Mouse (Mus musculus) neural tube, embryonic 12.5 days (tissue): ENCODE data around the gene Ctnna3. TPM values are rescaled to one million over a fixed set of nuclear protein-coding genes. Genes with fewer than 3 reads are reported as not detected.

ENCODE experiments used
- ATAC-seq: fragments of 200-750 bp; cut with Nextera tagmentation; 2 replicates; pipeline ENCODE4 v1.8.0; 2017; ENCODE audit warnings: low read depth, mild to moderate bottlenecking, moderate TSS enrichment, moderate library complexity; ENCODE audit not compliant: low FRiP score
- H3K27ac ChIP-seq: fragments of 300-500 bp; sonication (generic); 2 replicates; pipeline ENCODE4 v1.5.1; 2016
- H3K27me3 ChIP-seq: fragments of 300-500 bp; sonication (generic); replicated peaks from 2 replicates; pipeline ENCODE4 v1.6.1; 2016; ENCODE audit warnings: mild to moderate bottlenecking
- H3K36me3 ChIP-seq: fragments of 300-500 bp; sonication (generic); 2 replicates; pipeline ENCODE4 v1.6.1; 2016; ENCODE audit warnings: mild to moderate bottlenecking
- H3K4me1 ChIP-seq: fragments of 300-500 bp; sonication (generic); 2 replicates; pipeline ENCODE4 v1.6.1; 2016
- H3K4me2 ChIP-seq: fragments of 300-500 bp; sonication (generic); replicated peaks from 2 replicates; pipeline ENCODE4 v1.6.1; 2016; ENCODE audit warnings: mild to moderate bottlenecking
- H3K4me3 ChIP-seq: fragments of 300-500 bp; sonication (generic); 2 replicates; pipeline ENCODE4 v1.5.1; 2016
- H3K9ac ChIP-seq: fragments of 300-500 bp; sonication (generic); 2 replicates; pipeline ENCODE4 v1.6.1; 2016; ENCODE audit warnings: mild to moderate bottlenecking
- H3K9me3 ChIP-seq: fragments of 300-500 bp; sonication (generic); 2 replicates; pipeline ENCODE4 v1.6.1; 2016; ENCODE audit warnings: mild to moderate bottlenecking
- WGBS: fragments of 180-500 bp; shearing (Covaris S2); methylation state at CpG from one replicate; pipeline ENCODE4 v1.1.7; 2016; 5-methylcytosine and 5-hydroxymethylcytosine counted together
- polyA plus RNA-seq: library from polyadenylated mRNA; unstranded; fragments of >200 nt; fragmentation: Nextera tagmentation; extraction: Ambion mirVana; gene quantifications from 2 replicates; pipeline ENCODE4 v1.2.1, GENCODE M21; 2016

The Ctnna3 gene
- polyA plus RNA-seq, 1 experiment from 2014 or later = 0.90 TPM

GRCm38 (mm10) chr10:64118833-64119232 is 688.9 kb downstream of the Ctnna3 start:
- Histone ChIP-seq H3K9me3 (no peaks in the 10 kb centered on the region), H3K36me3 (no peaks in the 10 kb centered on the region), H3K27me3 (no peaks in the 10 kb centered on the region), H3K9ac (no peak overlapping the region), H3K4me2 (no peak overlapping the region), H3K27ac (no peak overlapping the region), H3K4me1 (no peaks in the 10 kb centered on the region), H3K4me3 (no peak overlapping the region)
- ATAC-seq = no peak
- 88% methylated on average over 3 of the region's 3 CpGs for WGBS

GRCm38 (mm10) chr10:64130397-64131150 is 700.7 kb downstream of the Ctnna3 start:
- Histone ChIP-seq H3K4me3 (no peak overlapping the region), H3K4me1 (0 out of 2 replicates have a peak, but pooled peaks cover 2% of the 10 kb centered on the region), H3K4me2 (no peak overlapping the region), H3K27ac (no peak overlapping the region), H3K9me3 (no peaks in the 10 kb centered on the region), H3K27me3 (no peaks in the 10 kb centered on the region), H3K36me3 (no peaks in the 10 kb centered on the region), H3K9ac (no peak overlapping the region)
- ATAC-seq = peak; percentile 69
- WGBS = 72% methylated on average over 15 of the region's 15 CpGs

- H3K9me3 ChIP-seq = no peaks in the 10 kb centered on the region
- WGBS = 80% methylated on average over 3 of the region's 3 CpGs
- H3K36me3 ChIP-seq = no peaks in the 10 kb centered on the region
- H3K27me3 ChIP-seq = no peaks in the 10 kb centered on the region
- H3K27ac ChIP-seq = no peak overlapping the region
- H3K4me2 ChIP-seq = no peak overlapping the region
- H3K4me1 ChIP-seq = 0 out of 2 replicates have a peak, but pooled peaks cover 4% of the 10 kb centered on the region
- no peak for ATAC-seq
- no peak overlapping the region for H3K9ac ChIP-seq
- no peak overlapping the region for H3K4me3 ChIP-seq
Observed at GRCm38 (mm10) chr10:64133461-64133860, 703.6 kb downstream of the Ctnna3 start.

- WGBS = 24% methylated on average over 7 of the region's 7 CpGs
- no peak for ATAC-seq
Observed at GRCm38 (mm10) chr10:64135481-64135880, 705.6 kb downstream of the Ctnna3 start.

GRCm38 (mm10) chr10:64146511-64146910 is 716.6 kb downstream of the Ctnna3 start:
- Histone ChIP-seq H3K27ac (no peak overlapping the region), H3K9me3 (no peaks in the 10 kb centered on the region), H3K4me1 (no peaks in the 10 kb centered on the region), H3K36me3 (no peaks in the 10 kb centered on the region), H3K4me2 (no peak overlapping the region), H3K27me3 (no peaks in the 10 kb centered on the region), H3K4me3 (no peak overlapping the region), H3K9ac (no peak overlapping the region)
- ATAC-seq = no peak
- 86% methylated on average over 3 of the region's 3 CpGs for WGBS

More at GRCm38 (mm10) chr10:64135481-64135880, 705.6 kb downstream of the Ctnna3 start:
- Histone ChIP-seq H3K27me3 (no peaks in the 10 kb centered on the region), H3K4me2 (peak overlapping the region; percentile 19; the same call in 1 of the 2 replicates), H3K27ac (no peak overlapping the region), H3K4me3 (no peak overlapping the region), H3K9me3 (no peaks in the 10 kb centered on the region), H3K9ac (no peak overlapping the region), H3K4me1 (0 out of 2 replicates have a peak, but pooled peaks cover 4% of the 10 kb centered on the region), H3K36me3 (no peaks in the 10 kb centered on the region)

GRCm38 (mm10) chr10:64181696-64182095 is 751.8 kb downstream of the Ctnna3 start:
- no peak overlapping the region for H3K4me3 ChIP-seq
- WGBS = 91% methylated on average over 13 of the region's 13 CpGs

GRCm38 (mm10) chr10:64182731-64183130 is 752.8 kb downstream of the Ctnna3 start:
- Histone ChIP-seq H3K9ac (no peak overlapping the region), H3K27me3 (no peaks in the 10 kb centered on the region), H3K9me3 (no peaks in the 10 kb centered on the region), H3K4me2 (no peak overlapping the region), H3K36me3 (no peaks in the 10 kb centered on the region), H3K27ac (no peak overlapping the region), H3K4me3 (no peak overlapping the region), H3K4me1 (no peaks in the 10 kb centered on the region)
- no peak for ATAC-seq
- 93% methylated on average over 4 of the region's 4 CpGs for WGBS

More at GRCm38 (mm10) chr10:64181696-64182095, 751.8 kb downstream of the Ctnna3 start:
- no peaks in the 10 kb centered on the region for H3K36me3 ChIP-seq
- no peak for ATAC-seq
- no peak overlapping the region for H3K9ac ChIP-seq
- no peak overlapping the region for H3K4me2 ChIP-seq
- H3K27ac ChIP-seq = no peak overlapping the region
- H3K27me3 ChIP-seq = no peaks in the 10 kb centered on the region
- no peaks in the 10 kb centered on the region for H3K9me3 ChIP-seq
- H3K4me1 ChIP-seq = no peaks in the 10 kb centered on the region

GRCm38 (mm10) chr10:64188046-64188445 is 758.1 kb downstream of the Ctnna3 start:
- WGBS = 96% methylated on average over 3 of the region's 3 CpGs
- ATAC-seq = no peak
- Histone ChIP-seq H3K4me2 (no peak overlapping the region), H3K4me1 (no peaks in the 10 kb centered on the region), H3K9ac (no peak overlapping the region), H3K27me3 (no peaks in the 10 kb centered on the region), H3K27ac (no peak overlapping the region), H3K4me3 (no peak overlapping the region), H3K9me3 (no peaks in the 10 kb centered on the region), H3K36me3 (no peaks in the 10 kb centered on the region)

- H3K36me3 ChIP-seq = no peaks in the 10 kb centered on the region
- H3K4me3 ChIP-seq = no peak overlapping the region
- H3K9ac ChIP-seq = no peak overlapping the region
- no peak overlapping the region for H3K27ac ChIP-seq
- WGBS = 96% methylated on average over 1 of the region's 1 CpGs
- ATAC-seq = no peak
- no peaks in the 10 kb centered on the region for H3K9me3 ChIP-seq
- no peaks in the 10 kb centered on the region for H3K4me1 ChIP-seq
- H3K27me3 ChIP-seq = no peaks in the 10 kb centered on the region
- H3K4me2 ChIP-seq = no peak overlapping the region
Observed at GRCm38 (mm10) chr10:64197584-64197983, 767.7 kb downstream of the Ctnna3 start.

GRCm38 (mm10) chr10:64215632-64216031 is 785.7 kb downstream of the Ctnna3 start:
- no peaks in the 10 kb centered on the region for H3K4me1 ChIP-seq
- no peak overlapping the region for H3K9ac ChIP-seq
- no peak for ATAC-seq
- H3K27me3 ChIP-seq = no peaks in the 10 kb centered on the region
- H3K27ac ChIP-seq = no peak overlapping the region
- no peak overlapping the region for H3K4me3 ChIP-seq
- no peaks in the 10 kb centered on the region for H3K9me3 ChIP-seq
- H3K4me2 ChIP-seq = no peak overlapping the region
- H3K36me3 ChIP-seq = no peaks in the 10 kb centered on the region
- 75% methylated on average over 3 of the region's 3 CpGs for WGBS

- H3K27ac ChIP-seq = no peak overlapping the region
- H3K36me3 ChIP-seq = no peaks in the 10 kb centered on the region
- no peaks in the 10 kb centered on the region for H3K9me3 ChIP-seq
- no peak overlapping the region for H3K4me2 ChIP-seq
- H3K9ac ChIP-seq = no peak overlapping the region
- WGBS = 66% methylated on average over 3 of the region's 3 CpGs
- no peaks in the 10 kb centered on the region for H3K4me1 ChIP-seq
- no peak for ATAC-seq
- H3K4me3 ChIP-seq = no peak overlapping the region
- no peaks in the 10 kb centered on the region for H3K27me3 ChIP-seq
Observed at GRCm38 (mm10) chr10:64223023-64223422, 793.1 kb downstream of the Ctnna3 start.

- H3K4me1 ChIP-seq = no peaks in the 10 kb centered on the region
- no peaks in the 10 kb centered on the region for H3K9me3 ChIP-seq
- ATAC-seq = no peak
- no peaks in the 10 kb centered on the region for H3K36me3 ChIP-seq
- no peak overlapping the region for H3K4me3 ChIP-seq
- H3K9ac ChIP-seq = no peak overlapping the region
- H3K4me2 ChIP-seq = no peak overlapping the region
- H3K27me3 ChIP-seq = no peaks in the 10 kb centered on the region
- H3K27ac ChIP-seq = no peak overlapping the region
- 94% methylated on average over 9 of the region's 9 CpGs for WGBS
Observed at GRCm38 (mm10) chr10:64224007-64224406, 794.1 kb downstream of the Ctnna3 start.

- Histone ChIP-seq H3K4me3 (no peak overlapping the region), H3K27ac (no peak overlapping the region), H3K9ac (no peak overlapping the region), H3K4me2 (no peak overlapping the region), H3K27me3 (no peaks in the 10 kb centered on the region), H3K9me3 (no peaks in the 10 kb centered on the region), H3K4me1 (no peaks in the 10 kb centered on the region), H3K36me3 (no peaks in the 10 kb centered on the region)
- 96% methylated on average over 6 of the region's 6 CpGs for WGBS
- no peak for ATAC-seq
Observed at GRCm38 (mm10) chr10:64224424-64224823, 794.5 kb downstream of the Ctnna3 start.
